Mouse (Mus musculus): ENCODE measurements around the gene Recql5. TPM values are rescaled to one million over a fixed set of nuclear protein-coding genes. Genes with fewer than 3 reads are reported as not detected.

Gene Recql5
- total RNA-seq, 2 experiments from 2014 or later = 25.7 to 28.4 TPM

DNA sequence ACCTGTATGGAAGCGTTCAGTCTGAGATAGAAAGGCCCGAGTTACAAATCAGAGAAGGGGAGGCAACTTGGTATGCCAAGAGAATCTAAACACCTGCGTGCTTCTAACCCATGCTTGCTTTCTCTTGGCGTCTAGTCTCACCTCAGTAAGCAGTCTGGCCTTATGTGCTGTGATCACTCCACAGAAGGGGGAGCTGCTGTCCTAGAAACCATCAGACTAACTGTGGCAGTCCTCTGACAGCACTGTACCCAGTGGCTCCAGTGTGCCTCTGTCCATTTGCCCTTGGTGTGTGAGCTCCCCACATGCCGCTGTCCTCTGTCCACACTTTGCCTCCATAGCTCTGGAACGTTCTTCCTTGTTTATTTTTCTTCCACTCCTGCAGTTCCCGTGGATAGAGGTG, 8.7 kb upstream of the Recql5 start:
- no peak for DNase-seq (ENCODE audit: extremely low spot score in 1 of 2, low spot score in 1 of 2)

DNA sequence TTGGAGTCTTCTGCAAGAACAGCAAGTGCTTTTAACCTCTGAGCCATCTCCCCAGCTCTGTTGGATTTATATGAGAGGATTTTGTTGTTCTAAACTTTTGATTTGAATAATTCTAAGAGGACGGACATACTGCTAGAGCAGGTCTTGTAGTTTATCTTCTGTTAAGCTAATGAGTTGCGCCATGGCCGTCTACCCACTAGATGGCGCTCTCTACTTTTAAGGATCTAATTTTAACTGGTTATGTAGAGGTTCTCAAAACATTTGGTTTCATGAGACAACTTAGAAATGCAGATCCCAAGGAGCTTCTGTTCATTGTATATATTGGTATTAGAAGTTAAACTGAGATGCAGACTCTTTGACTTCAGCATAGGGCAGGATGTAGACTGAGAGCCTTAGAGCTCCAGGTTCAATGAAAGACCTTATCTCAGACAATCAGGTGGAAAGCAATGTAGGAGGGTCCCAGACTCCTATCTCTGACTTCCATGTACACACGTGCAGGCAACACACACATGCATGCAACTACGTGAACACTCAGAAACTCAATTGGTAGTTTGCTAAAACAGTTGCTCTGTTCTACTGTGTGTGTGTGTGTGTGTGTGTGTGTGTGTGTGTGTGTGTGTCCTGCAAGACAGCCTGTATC, 6.5 kb upstream of the Recql5 start:
- peak; percentile 40 to 72 for DNase-seq (ENCODE audit: extremely low spot score in 1 of 2, low spot score in 1 of 2)

DNA sequence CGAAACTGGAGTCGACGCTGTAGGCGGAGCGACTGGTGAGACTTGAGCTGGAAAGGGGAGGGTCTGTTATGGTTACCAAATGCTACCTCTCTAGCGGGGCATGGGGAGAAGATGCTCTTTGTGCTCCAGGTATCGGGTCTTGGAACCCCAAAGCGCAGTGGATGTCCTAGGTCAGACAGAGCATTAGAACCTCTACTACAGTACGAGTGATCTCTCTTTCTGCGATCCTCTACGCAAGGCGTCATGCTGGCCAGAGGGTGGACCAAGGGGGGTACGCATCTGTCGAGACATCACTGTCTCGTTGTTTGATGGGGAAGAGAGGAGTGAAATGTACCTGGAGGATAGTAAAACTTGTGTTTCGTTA, 452 bp upstream of the Recql5 start:
- no peak for DNase-seq (ENCODE audit: extremely low spot score in 1 of 2, low spot score in 1 of 2)

DNA sequence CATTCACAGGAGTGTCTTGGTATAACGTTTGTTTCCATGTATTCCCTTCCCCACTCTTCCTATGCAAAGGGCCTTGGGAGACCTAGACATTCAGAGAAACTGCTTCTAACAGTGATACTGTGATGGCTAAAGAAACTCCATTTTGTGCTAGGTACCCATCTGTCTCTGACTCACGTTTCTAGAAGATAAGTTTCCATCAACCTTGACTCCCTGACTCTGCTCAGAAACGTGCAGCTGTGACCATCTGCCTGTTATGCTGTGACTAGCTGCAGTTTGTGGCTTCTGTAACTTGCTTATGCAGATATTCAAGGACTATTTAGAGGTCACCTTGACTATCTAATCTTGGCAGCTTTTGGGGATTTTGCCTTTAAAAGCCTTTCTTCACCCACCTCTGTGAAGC, 2.0 kb downstream of the Recql5 start:
- DNase-seq (ENCODE audit: extremely low spot score in 1 of 2, low spot score in 1 of 2) = no peak

DNA sequence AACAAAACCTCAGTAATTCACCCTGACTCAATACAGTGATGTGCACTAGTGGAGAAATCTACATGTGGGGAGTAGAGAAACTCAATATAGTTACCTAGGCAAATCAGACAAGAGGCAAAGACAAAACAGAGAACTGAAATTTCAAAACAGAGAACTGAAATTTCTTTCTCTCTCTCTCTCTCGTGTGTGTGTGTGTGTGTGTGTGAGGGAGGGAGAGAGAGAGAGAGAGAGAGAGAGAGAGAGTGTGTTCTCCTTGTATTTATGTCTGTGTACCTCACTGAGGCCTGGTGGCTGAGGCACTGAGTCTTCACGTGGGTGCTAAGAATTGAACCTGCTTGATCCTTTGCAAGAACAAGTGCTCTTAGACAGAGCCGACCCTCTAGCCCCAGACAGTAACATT, 3.5 kb downstream of the Recql5 start:
- no peak for DNase-seq (ENCODE audit: extremely low spot score in 1 of 2, low spot score in 1 of 2)

DNA sequence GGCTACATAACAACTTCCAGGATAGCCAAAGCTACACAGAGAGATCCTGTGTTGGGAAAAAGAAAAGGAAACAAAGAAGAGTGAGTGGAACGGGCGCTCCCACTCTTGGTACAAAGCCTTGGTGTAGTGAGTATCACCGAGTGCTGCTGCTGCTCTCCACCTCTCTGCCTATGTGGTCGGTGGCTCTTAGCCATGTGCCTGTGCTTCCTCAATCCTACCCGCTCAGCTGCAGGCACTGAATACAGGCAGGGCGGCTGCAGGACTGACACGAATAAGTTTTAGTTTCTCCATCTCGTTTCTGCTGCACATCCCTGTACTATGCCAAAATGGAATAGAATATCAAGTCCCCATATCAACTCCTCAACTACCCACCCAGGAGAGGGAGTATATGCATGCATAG, 4.2 kb downstream of the Recql5 start:
- DNase-seq (ENCODE audit: extremely low spot score in 1 of 2, low spot score in 1 of 2) = no peak

DNA sequence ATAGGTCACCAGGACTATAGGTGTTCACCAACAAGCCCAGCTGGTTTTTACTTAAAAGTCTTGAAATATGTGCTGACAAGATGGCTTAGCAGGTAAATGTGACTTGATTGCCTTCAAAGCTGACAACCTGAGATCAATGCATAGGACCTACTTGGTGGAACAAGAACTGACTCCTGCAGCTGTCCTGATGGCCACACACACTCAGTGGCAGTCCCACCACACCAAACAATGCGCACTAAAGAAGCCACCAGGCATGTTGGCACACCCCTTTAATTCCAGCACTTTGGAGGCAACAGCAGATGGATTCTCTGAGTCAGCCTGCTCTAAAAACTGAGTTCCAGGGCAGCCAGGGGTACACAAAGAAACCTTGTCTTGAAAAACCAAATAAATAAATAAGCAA, 11.3 kb downstream of the Recql5 start:
- no peak for DNase-seq (ENCODE audit: extremely low spot score in 1 of 2, low spot score in 1 of 2)

DNA sequence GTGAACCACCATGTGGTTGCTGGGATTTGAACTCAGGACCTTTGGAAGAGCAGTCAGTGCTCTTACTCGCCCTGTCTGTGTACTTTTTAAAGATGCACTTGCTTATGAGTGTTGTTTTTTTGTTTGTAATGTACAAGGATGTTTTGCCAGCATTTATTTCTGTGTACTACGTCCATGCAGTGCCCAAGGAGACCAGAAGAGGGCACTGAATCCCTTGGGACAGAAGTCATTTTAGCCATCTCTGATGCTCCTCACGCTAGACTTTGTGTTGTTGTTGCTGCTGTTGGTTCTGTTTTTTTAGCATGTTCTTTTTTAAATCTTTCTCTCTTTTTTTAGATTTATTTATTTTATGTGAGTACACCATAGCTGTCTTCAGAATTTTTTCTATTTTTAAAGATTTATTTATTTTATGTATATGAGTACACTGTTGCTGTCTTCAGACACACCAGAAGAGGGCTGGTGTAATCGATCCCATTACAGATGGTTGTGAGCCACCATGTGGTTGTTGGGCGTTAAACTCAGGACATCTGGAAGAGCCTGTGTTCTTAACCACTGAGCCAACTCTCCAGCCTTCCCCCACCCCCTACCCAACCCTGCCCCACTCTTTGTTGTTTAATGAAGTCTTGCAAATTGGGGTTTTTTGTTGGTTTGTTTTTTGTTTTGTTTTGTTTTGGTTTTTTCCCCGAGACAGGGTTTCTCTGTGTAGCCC, 13.0 kb downstream of the Recql5 start:
- peak in 1 of 2 experiments; percentile 56 for DNase-seq (ENCODE audit: extremely low spot score in 1 of 2, low spot score in 1 of 2)

DNA sequence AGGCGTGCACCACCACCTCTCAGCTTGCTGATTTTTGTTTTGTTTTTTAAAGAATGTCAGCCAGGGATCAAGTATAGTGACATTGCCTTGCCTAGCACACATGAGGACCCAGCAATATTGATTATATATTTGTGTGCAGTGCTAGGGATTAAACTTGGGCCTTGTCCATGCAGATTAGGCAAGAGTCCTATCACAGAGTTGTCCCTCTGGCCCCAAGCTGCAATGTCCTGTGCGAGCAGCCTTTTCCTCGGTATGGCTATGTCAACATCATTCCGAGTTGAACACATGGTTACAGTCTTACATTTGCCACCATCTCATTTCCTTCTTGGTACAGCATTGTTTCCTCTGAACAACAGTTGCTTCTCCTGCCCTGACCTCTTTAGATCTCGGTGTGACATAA, 14.2 kb downstream of the Recql5 start:
- no peak for DNase-seq (ENCODE audit: extremely low spot score in 1 of 2, low spot score in 1 of 2)

DNA sequence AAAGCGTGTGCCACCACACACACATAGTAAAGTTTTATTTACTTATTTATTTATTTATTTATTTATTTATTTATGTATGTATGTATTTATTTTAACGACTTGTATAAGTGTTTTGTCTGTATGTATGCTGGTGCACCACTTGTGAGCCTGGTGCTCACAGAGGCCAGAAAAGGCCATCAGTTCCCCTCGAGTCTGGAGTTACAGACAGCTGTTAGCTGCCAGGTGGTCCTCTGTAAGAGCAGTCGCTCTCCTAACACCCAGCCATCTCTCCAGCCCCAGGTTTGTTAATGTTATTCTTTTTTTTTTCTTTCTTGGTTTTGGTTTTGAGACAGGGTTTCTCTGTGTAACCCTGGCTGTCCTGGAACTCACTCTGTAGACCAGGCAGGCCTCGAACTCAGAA, 14.6 kb downstream of the Recql5 start:
- no peak for DNase-seq (ENCODE audit: extremely low spot score in 1 of 2, low spot score in 1 of 2)

DNA sequence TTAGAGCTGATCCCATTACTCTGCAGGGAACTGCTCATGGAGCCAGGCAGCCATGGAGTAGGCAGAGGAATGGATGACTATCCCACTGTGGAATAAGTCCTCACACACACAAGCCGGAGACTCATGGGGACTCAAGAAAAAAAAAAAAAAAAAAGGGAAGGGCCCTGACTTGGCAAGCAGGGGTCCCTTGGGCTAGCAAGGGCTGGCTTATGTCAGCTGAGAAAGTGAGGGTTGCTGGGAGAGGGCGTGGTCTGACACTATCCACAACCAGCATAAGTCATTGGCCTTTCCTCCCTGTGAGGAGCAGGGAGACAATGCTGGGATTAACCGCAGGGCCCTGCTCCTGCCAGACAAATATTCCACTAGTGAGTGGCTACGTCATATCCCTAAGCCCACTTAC, 16.7 kb downstream of the Recql5 start:
- no peak for DNase-seq (ENCODE audit: extremely low spot score in 1 of 2, low spot score in 1 of 2)

DNA sequence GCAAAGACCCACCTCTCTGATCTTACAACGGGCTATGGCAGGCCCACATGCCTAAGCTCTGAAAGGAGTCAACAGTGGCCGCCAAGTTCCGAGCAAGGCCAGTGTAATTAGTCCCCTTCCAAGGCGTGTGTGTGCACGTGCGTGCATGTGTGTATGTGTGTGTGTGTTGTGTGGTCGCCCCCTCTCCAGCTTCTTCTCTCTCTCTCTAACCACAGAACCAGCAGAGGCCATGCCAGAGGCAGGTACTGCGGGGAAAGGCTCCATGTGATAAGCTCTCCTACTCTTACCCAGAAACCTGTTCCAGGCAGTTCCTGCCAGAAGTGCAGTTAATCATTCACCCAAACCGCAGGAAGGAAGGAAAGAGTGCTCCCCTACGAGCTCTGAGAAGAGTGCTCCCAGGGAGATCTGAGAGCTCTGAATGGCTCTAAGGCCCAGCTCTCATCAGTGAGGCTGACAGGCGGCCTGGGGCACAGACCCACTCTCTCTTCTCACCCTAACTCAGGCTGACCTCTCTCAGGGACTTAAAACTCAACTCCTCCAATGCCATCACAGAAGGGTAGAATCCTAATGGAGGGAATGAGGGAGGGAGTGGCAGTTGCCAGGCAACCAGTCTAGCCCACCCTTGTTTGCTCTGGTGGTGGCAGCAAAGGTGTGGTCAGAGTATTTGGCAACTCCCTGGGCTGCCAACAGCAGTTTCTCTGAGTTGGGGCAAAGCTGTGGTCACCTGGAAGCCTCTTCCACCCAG, 21.5 kb downstream of the Recql5 start, which contains the start of gene Smim6:
Gene Smim6, plus strand, starts transcription at position 386 of the 745 bp plus-strand sequence.
- no peak for DNase-seq (ENCODE audit: extremely low spot score in 1 of 2, low spot score in 1 of 2)

DNA sequence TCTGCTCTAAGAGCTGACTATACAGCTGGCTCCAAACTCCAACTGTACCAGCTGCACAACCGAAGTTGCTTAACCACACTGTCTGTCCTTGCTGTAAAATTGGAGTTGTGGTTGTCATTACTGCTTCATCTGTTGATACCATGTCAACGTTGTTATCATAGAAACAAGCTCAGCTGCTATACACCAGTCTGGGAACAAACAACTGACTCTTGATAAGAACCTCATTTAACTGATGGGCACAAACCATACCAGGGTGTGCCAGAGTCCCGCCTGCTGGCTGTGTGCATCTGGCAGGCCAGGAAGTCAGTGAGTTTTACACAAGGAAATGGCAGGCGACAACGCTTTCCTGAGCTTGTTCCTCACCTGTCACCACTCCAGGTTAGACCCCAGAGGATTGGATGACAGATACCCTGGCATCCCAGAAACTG, 22.1 kb downstream of the Recql5 start:
- no peak for DNase-seq (ENCODE audit: extremely low spot score in 1 of 2, low spot score in 1 of 2)

DNA sequence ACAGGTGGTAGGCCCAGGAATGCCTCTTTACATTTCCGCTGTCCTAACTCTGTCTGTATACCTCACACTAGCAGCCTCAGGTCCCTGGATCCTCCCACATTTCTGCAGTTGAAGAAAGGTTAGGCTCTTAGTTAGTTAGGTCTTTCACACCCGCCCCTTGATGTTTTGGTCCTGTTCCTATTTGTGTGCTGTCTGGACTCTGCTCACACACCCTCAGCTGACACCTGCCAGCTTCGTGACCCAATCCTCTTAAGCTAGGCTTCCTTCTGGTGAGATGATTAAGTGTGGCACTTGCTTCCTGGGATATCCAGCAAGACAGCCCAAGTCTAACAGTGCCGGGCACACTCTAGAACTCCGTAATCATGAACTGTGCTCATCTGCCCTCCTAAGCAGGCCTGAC, 26.8 kb downstream of the Recql5 start:
- DNase-seq (ENCODE audit: extremely low spot score in 1 of 2, low spot score in 1 of 2) = no peak

DNA sequence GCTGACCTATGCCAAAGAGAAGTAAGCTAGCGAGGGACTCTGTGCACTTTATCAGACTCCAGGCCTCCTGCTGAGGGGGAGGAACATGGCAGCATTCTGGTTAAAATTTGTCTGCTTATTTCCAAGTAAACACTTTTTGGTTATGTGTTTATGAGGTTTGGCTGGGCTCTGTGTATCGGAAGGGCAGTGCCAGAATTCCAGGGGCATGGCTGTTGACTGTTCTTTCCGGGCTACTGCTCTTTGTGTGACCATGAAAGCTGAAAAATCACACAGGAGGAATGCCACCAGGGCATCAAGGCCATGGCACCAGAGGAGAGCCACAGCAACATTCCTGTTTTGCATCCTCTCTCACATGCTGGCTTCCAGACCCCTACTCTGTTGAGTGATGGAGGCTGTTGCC, 27.2 kb downstream of the Recql5 start:
- DNase-seq (ENCODE audit: extremely low spot score in 1 of 2, low spot score in 1 of 2) = no peak

DNA sequence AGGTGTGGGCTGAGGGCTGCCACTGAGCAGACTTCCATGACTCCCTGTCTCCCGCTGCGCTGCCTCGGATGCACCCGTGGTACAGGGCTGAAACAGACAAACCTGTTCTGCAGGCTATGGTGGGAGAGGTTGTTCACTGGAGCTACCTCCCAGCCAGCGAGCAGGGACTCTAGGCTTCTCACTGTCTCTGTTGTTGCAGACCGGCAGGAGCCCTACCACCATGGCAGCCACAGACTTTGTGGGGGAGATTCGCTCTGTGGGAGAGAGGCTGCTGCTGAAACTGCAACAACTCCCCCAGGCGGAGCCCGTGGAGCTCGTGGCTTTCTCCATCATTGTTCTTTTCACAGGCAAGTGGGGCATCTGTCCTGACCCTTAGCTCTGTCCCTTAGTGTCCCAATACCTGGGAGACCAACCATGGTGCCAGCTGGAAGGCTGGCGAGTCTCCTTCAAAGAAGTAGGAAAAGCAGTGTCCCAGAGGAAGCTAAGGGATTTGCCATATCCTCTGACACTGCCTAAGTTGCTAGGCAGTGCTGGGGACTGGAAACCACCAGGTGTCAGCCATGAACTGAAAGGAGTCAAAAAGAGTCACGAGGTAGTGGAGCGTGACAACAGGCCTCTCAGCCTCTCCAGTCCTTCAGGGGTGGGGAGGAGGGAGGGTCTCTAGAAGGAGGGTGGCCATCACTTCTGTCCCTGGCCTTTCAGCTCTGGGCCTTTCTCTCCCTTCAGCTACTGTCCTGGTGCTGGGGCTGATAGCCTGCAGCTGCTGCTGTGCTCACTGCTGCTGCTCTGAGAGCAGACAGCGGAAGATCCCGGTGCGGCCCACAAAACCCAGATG, 28.1 kb downstream of the Recql5 start:
- DNase-seq (ENCODE audit: extremely low spot score in 1 of 2, low spot score in 1 of 2) = peak; percentile 24 to 32

DNA sequence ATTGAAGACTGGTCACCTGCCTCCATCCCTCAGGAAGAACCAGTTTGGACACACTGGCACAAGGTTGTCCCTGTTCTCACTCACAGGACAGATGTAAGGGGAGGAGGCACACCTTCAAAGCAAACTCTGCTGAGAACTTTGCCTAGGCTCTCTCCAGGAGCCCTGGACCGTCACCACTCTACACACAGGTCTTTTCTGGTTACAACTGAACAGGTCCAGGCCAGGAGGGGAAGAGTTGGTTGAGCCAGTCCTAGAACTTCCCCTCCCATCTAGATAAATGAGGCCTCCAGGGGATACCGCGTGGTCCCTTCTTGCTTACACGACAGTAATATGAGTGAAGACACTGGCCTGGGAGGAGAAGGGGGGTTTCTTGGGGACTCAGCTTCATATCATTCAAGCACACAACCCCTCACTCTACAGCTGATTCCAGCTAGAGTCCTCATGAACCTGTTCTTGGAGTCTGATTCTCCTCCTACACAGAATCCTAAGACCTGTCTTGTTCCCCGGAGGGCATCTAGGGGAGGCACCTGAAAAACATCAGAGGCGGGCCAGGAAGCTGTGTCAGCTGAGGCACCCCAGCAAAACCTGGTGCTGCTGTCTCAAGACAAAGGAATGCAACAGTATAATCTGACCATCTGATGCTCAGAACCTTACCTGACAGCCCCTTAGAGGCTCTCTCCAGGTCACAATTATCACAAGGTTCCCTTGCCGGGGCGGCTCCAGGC, 28.9 kb downstream of the Recql5 start:
- no peak for DNase-seq (ENCODE audit: extremely low spot score in 1 of 2, low spot score in 1 of 2)

DNA sequence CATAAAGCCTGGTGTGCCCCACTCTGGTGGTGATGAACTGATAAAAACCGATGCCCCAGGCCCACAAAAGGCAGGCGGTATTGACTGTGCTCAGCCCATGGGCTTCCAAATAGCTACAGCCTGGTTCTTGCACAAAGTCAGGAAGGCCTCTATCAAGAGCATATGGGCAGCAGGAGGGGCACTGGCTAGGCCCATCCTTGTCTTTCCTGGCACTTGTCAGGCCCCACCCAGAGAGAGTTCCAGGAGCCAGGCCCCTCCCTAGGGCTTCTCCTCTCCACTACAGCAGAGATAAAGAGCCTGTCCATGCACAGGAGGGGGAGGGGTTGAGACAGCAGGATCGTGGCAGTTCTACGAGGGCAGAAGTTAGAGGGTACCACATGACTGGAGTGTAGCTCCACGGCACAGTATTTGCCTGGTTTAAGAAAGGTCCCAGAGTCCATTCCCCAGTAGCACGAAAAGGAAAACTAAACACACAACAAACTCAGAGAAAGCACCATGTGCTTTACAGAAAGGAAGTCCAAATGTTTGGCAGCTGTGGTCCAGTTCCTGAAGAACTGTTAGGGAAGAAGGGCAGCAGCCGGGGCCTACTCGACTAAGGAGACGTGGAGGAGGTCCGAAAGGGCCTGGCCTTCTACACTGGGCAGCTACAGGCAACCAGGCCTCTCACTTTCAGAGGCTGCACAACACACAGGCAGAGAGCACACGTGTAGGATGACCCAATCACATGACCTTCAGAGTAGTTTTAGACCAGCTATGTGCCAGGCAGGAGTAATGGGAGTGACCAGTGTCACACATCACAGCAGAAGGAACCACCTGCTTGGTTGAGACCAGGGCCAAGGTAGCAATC, 29.7 kb downstream of the Recql5 start:
- DNase-seq (ENCODE audit: extremely low spot score in 1 of 2, low spot score in 1 of 2) = no peak

DNA sequence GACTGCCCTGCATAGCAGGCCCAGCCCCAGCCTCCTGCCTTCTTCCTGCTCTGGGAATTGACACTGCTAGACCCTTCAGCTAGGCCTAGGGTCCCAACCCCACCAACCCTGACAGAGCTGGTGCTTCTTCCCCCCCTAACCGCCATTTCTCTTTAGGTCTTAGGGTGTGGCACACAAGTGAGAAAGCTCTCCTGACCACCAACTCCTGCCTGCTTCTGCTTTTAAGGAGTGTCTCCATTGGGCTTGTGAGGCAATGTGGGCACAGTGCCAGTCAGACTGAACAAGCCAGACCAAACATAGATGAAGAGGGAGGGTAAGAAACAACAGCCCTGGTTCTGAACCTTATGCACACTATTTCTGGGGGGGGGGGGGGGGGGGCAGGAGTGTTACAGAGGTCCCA, 30.4 kb downstream of the Recql5 start:
- no peak for DNase-seq (ENCODE audit: extremely low spot score in 1 of 2, low spot score in 1 of 2)

Data from layer of hippocampus, postnatal 25 days (tissue).